Mouse (Mus musculus): ENCODE results near the gene 4930469K13Rik. TPM values are rescaled to one million over a fixed set of nuclear protein-coding genes. Genes with fewer than 3 reads are reported as not detected.

The 4930469K13Rik gene
- polyA plus RNA-seq, 1 experiment from 2014 or later = not detected

DNA sequence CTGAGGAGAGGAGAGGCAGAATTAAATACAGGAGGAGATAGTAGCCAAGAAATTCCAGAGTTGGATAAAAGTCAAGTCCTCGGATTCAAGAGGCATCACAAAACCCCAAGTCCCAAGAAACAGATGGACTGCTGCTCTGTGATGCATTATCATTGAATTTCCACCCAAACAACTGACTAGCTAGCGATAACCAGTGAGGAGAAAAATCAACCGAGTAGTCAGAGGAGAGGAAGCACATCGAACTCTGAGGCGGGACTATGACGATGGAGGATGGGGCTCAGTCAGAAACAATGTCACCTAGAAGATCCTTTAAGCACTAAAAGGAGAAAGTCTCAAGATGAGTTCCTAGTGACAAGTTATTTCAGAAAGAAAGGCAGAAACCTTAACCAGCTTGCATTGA lies 39.4 kb downstream of the 4930469K13Rik start:
- H3K27me3 ChIP-seq (ENCODE audit: insufficient read depth, low read length) = no peaks in the 10 kb centered on the region
- DNase-seq (no peak), ATAC-seq (no peak)
- H3K4me2 ChIP-seq (ENCODE audit: low read depth, low read length) = no peak overlapping the region
- no peak for TF ChIP-seq CTCF (IDR thresholded peaks at IDR 0.05; ENCODE audit: low read depth)
- no peak for TF ChIP-seq EP300 (IDR thresholded peaks at IDR 0.05; ENCODE audit: low read depth)
- no peak overlapping the region for H3K9ac ChIP-seq (replicated peaks)
- peaks cover 18% of the 10 kb centered on the region for H3K4me1 ChIP-seq (ENCODE audit: insufficient read depth)
- H3K36me3 ChIP-seq (replicated peaks; ENCODE audit: insufficient read depth, low read length) = no peaks in the 10 kb centered on the region
- no peak overlapping the region for H3K4me3 ChIP-seq (ENCODE audit: low read depth, low read length)
- no peaks in the 10 kb centered on the region for H3K9me3 ChIP-seq (ENCODE audit: low read length)
- no peak overlapping the region for H3K27ac ChIP-seq (ENCODE audit: low read depth)
- WGBS (ENCODE audit: insufficient replicate concordance) = 55% methylated on average over 6 of the region's 6 CpGs

- DNase-seq (no peak), ATAC-seq (no peak)
- H3K36me3 ChIP-seq (replicated peaks; ENCODE audit: insufficient read depth, low read length) = no peaks in the 10 kb centered on the region
- no peaks in the 10 kb centered on the region for H3K9me3 ChIP-seq (ENCODE audit: low read length)
- TF ChIP-seq CTCF (IDR thresholded peaks at IDR 0.05; ENCODE audit: low read depth) (no peak), EP300 (IDR thresholded peaks at IDR 0.05; ENCODE audit: low read depth) (no peak)
- H3K4me1 ChIP-seq (ENCODE audit: insufficient read depth) = peaks cover 13% of the 10 kb centered on the region
- H3K4me2 ChIP-seq (ENCODE audit: low read depth, low read length) = no peak overlapping the region
- H3K27me3 ChIP-seq (ENCODE audit: insufficient read depth, low read length) = no peaks in the 10 kb centered on the region
- no peak overlapping the region for H3K27ac ChIP-seq (ENCODE audit: low read depth)
- no peak overlapping the region for H3K4me3 ChIP-seq (ENCODE audit: low read depth, low read length)
- H3K9ac ChIP-seq (replicated peaks) = no peak overlapping the region
Measured at GRCm38 (mm10) chr11:34058332-34058731, 40.0 kb downstream of the 4930469K13Rik start.

- no peak for TF ChIP-seq EP300 (IDR thresholded peaks at IDR 0.05; ENCODE audit: low read depth)
- TF ChIP-seq CTCF (IDR thresholded peaks at IDR 0.05; ENCODE audit: low read depth) = no peak
- Histone ChIP-seq H3K4me1 (ENCODE audit: insufficient read depth) (peaks cover 6% of the 10 kb centered on the region), H3K9me3 (ENCODE audit: low read length) (no peaks in the 10 kb centered on the region), H3K27me3 (ENCODE audit: insufficient read depth, low read length) (no peaks in the 10 kb centered on the region), H3K4me3 (ENCODE audit: low read depth, low read length) (no peak overlapping the region), H3K36me3 (replicated peaks; ENCODE audit: insufficient read depth, low read length) (no peaks in the 10 kb centered on the region; the same call in 1 of the 2 replicates), H3K27ac (ENCODE audit: low read depth) (no peak overlapping the region), H3K9ac (replicated peaks) (no peak overlapping the region), H3K4me2 (ENCODE audit: low read depth, low read length) (no peak overlapping the region)
- ATAC-seq (no peak), DNase-seq (no peak)
- WGBS (ENCODE audit: insufficient replicate concordance) = 52% methylated on average over 1 of the region's 1 CpGs
Measured at GRCm38 (mm10) chr11:34056715-34057114, 41.6 kb downstream of the 4930469K13Rik start.

DNA sequence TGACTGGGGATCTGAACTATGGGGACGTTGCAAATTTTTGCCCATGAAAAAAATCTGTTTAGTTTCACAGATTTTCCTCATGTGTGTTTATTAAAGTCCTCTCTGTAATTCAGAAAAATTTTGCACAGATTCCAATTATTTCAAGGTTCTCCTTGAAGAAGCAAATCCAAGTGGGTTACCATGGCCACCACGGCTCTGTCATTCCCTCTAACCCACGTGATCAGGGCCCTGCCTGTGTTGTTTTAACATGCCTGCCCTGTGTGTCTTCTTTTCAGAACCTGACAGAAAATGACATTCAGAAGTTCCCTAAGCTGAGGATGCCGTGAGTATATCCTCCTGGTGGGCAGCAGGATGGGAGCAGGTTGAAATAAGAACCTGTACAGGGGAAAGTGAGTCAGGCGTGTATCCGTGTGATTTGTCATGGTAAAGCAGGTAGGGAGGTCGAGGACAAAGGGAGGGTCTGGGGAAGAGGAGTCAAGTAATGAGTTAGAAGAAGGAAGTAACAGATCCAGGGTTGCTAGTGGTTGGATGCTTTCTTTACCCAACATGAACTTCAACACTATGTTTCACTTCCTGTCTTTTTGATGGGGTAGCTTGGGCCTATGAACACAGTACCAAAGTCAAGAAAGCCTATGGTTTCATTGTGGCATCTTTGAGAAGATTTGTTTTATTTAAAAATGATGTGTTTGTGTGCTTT lies 44.2 kb downstream of the 4930469K13Rik start:
- 66% methylated on average over 7 of the region's 7 CpGs for WGBS (ENCODE audit: insufficient replicate concordance)
- ATAC-seq = no peak
- no peaks in the 10 kb centered on the region; the same call in 1 of the 2 replicates for H3K36me3 ChIP-seq (replicated peaks; ENCODE audit: insufficient read depth, low read length)

GRCm38 (mm10) chr11:34053031-34053818 lies 45.1 kb downstream of the 4930469K13Rik start:
- DNase-seq = no peak
- Histone ChIP-seq H3K9ac (replicated peaks) (no peak overlapping the region), H3K4me2 (ENCODE audit: low read depth, low read length) (no peak overlapping the region), H3K27ac (ENCODE audit: low read depth) (no peak overlapping the region), H3K4me1 (ENCODE audit: insufficient read depth) (peaks cover 3% of the 10 kb centered on the region; the same call in 1 of the 2 replicates), H3K36me3 (replicated peaks; ENCODE audit: insufficient read depth, low read length) (no peaks in the 10 kb centered on the region; the same call in 1 of the 2 replicates), H3K27me3 (ENCODE audit: insufficient read depth, low read length) (no peaks in the 10 kb centered on the region), H3K9me3 (ENCODE audit: low read length) (no peaks in the 10 kb centered on the region), H3K4me3 (ENCODE audit: low read depth, low read length) (no peak overlapping the region)
- TF ChIP-seq EP300 (IDR thresholded peaks at IDR 0.05; ENCODE audit: low read depth) (no peak), CTCF (IDR thresholded peaks at IDR 0.05; ENCODE audit: low read depth) (no peak)
- WGBS (ENCODE audit: insufficient replicate concordance) = 60% methylated on average over 6 of the region's 6 CpGs
- no peak for ATAC-seq

More for the DNA sequence above, 44.2 kb downstream of the 4930469K13Rik start:
- TF ChIP-seq EP300 (IDR thresholded peaks at IDR 0.05; ENCODE audit: low read depth) = no peak
- Histone ChIP-seq H3K9me3 (ENCODE audit: low read length) (no peaks in the 10 kb centered on the region), H3K4me3 (ENCODE audit: low read depth, low read length) (no peak overlapping the region), H3K9ac (replicated peaks) (no peak overlapping the region), H3K4me2 (ENCODE audit: low read depth, low read length) (no peak overlapping the region), H3K4me1 (ENCODE audit: insufficient read depth) (peaks cover 3% of the 10 kb centered on the region), H3K27ac (ENCODE audit: low read depth) (no peak overlapping the region), H3K27me3 (ENCODE audit: insufficient read depth, low read length) (no peaks in the 10 kb centered on the region)
- no peak for DNase-seq

DNA sequence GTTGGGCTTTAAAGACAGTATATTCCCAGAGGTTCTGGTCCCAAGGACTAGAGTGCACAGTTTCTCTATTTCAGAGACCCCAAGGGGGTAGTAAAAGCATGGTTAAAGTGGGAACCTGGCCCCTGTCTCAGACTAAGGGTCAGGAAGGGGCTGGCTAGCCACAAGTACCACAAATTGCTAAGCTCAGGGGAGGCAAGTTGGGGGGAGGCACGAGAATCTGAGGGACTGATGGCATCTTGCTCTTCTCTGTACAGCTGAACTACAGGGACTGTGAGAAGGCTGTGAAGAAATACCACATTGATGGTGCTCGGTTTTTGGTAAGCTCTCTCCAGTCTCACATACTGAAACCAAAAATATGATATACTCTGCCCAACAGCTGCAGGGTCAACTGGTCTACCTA lies 47.7 kb downstream of the 4930469K13Rik start:
- Histone ChIP-seq H3K4me2 (ENCODE audit: low read depth, low read length) (peak overlapping the region; percentile 32; the same call in 1 of the 2 replicates), H3K9me3 (ENCODE audit: low read length) (no peaks in the 10 kb centered on the region), H3K9ac (replicated peaks) (no peak overlapping the region), H3K4me3 (ENCODE audit: low read depth, low read length) (no peak overlapping the region), H3K27me3 (ENCODE audit: insufficient read depth, low read length) (no peaks in the 10 kb centered on the region), H3K36me3 (replicated peaks; ENCODE audit: insufficient read depth, low read length) (no peaks in the 10 kb centered on the region; the same call in 1 of the 2 replicates), H3K4me1 (ENCODE audit: insufficient read depth) (peaks cover 3% of the 10 kb centered on the region), H3K27ac (ENCODE audit: low read depth) (no peak overlapping the region)
- TF ChIP-seq CTCF (IDR thresholded peaks at IDR 0.05; ENCODE audit: low read depth) = no peak
- TF ChIP-seq EP300 (IDR thresholded peaks at IDR 0.05; ENCODE audit: low read depth) = no peak
- DNase-seq (no peak), ATAC-seq (no peak)
- 31% methylated on average over 2 of the region's 2 CpGs for WGBS (ENCODE audit: insufficient replicate concordance)
